Mouse (Mus musculus): ENCODE measurements around the gene Ifit3b. TPM values are rescaled to one million over a fixed set of nuclear protein-coding genes. Genes with fewer than 3 reads are reported as not detected.
"Not testable (repeated sequence)": the region's sequence is repeated elsewhere in the genome, so short reads cannot be mapped to it uniquely, and the experiment has no call there.

Ifit3b gene
- 0.49 and 0.52 TPM in 2 replicates for polyA plus RNA-seq (2015; fragmentation: Nextera tagmentation; extraction: Ambion mirVana)

GRCm38 (mm10) chr19:34607237-34608051 lies at the start of gene Ifit3b:
TSS of gene Ifit3b (plus strand) at chr19:34607970.
- not testable (repeated sequence) for H3K9ac ChIP-seq (ENCODE audit: low read length); H3K4me3 ChIP-seq (ENCODE audit: low read length); H3K9me3 ChIP-seq (replicated peaks; ENCODE audit: control insufficient read depth, low read length); H3K27me3 ChIP-seq (ENCODE audit: control insufficient read depth, insufficient read depth, low read length); H3K4me2 ChIP-seq (ENCODE audit: low read depth, low read length); H3K4me1 ChIP-seq (ENCODE audit: control insufficient read depth, insufficient read depth, low read length); H3K36me3 ChIP-seq (ENCODE audit: control insufficient read depth, insufficient read depth)
- 27% methylated on average over 4 of the region's 4 CpGs for WGBS
- H3K27ac ChIP-seq (ENCODE audit: low read length): peak within 1 kb of the TSS; percentile 46; the same call in 1 of the 2 replicates
- peak; percentile 49 for ATAC-seq (replicated peaks; ENCODE audit: extremely low read depth, insufficient read depth, low FRiP score)

- H3K4me1 ChIP-seq (ENCODE audit: control insufficient read depth, insufficient read depth, low read length): 0 out of 2 replicates have a peak, but pooled peaks cover 2% of the 10 kb centered on the region
- H3K27ac ChIP-seq (ENCODE audit: low read length): no peak overlapping the region
- no peak overlapping the region for H3K4me3 ChIP-seq (ENCODE audit: low read length)
- no peak for ATAC-seq (replicated peaks; ENCODE audit: extremely low read depth, insufficient read depth, low FRiP score)
- no peak overlapping the region for H3K9ac ChIP-seq (ENCODE audit: low read length)
- no peaks in the 10 kb centered on the region; the same call in 1 of the 2 replicates for H3K36me3 ChIP-seq (ENCODE audit: control insufficient read depth, insufficient read depth)
- H3K9me3 ChIP-seq (replicated peaks; ENCODE audit: control insufficient read depth, low read length): no peaks in the 10 kb centered on the region
- no peaks in the 10 kb centered on the region for H3K27me3 ChIP-seq (ENCODE audit: control insufficient read depth, insufficient read depth, low read length)
- no peak overlapping the region for H3K4me2 ChIP-seq (ENCODE audit: low read depth, low read length)
These were observed 45.2 kb upstream of the Ifit3b start for GRCm38 (mm10) chr19:34562556-34562955.

GRCm38 (mm10) chr19:34566178-34566784 lies 41.5 kb upstream of the Ifit3b start:
- H3K36me3 ChIP-seq (ENCODE audit: control insufficient read depth, insufficient read depth): no peaks in the 10 kb centered on the region
- WGBS: 87% methylated on average over 1 of the region's 1 CpGs
- no peak overlapping the region for H3K27ac ChIP-seq (ENCODE audit: low read length)
- H3K9ac ChIP-seq (ENCODE audit: low read length): no peak overlapping the region
- no peaks in the 10 kb centered on the region for H3K9me3 ChIP-seq (replicated peaks; ENCODE audit: control insufficient read depth, low read length)
- ATAC-seq (replicated peaks; ENCODE audit: extremely low read depth, insufficient read depth, low FRiP score): no peak
- no peak overlapping the region for H3K4me3 ChIP-seq (ENCODE audit: low read length)
- no peak overlapping the region for H3K4me2 ChIP-seq (ENCODE audit: low read depth, low read length)
- no peaks in the 10 kb centered on the region for H3K27me3 ChIP-seq (ENCODE audit: control insufficient read depth, insufficient read depth, low read length)
- peaks cover 11% of the 10 kb centered on the region for H3K4me1 ChIP-seq (ENCODE audit: control insufficient read depth, insufficient read depth, low read length)

GRCm38 (mm10) chr19:34568988-34569895 lies 38.5 kb upstream of the Ifit3b start:
- H3K36me3 ChIP-seq (ENCODE audit: control insufficient read depth, insufficient read depth): peaks cover 7% of the 10 kb centered on the region; the same call in 1 of the 2 replicates
- WGBS: 68% methylated on average over 7 of the region's 7 CpGs
- no peak overlapping the region for H3K4me3 ChIP-seq (ENCODE audit: low read length)
- peaks cover 8% of the 10 kb centered on the region for H3K4me1 ChIP-seq (ENCODE audit: control insufficient read depth, insufficient read depth, low read length)
- no peak for ATAC-seq (replicated peaks; ENCODE audit: extremely low read depth, insufficient read depth, low FRiP score)
- no peaks in the 10 kb centered on the region for H3K27me3 ChIP-seq (ENCODE audit: control insufficient read depth, insufficient read depth, low read length)
- H3K27ac ChIP-seq (ENCODE audit: low read length): no peak overlapping the region
- no peaks in the 10 kb centered on the region for H3K9me3 ChIP-seq (replicated peaks; ENCODE audit: control insufficient read depth, low read length)
- no peak overlapping the region for H3K4me2 ChIP-seq (ENCODE audit: low read depth, low read length)
- no peak overlapping the region for H3K9ac ChIP-seq (ENCODE audit: low read length)

- Histone ChIP-seq H3K4me3 (ENCODE audit: low read length) (no peak overlapping the region), H3K27ac (ENCODE audit: low read length) (no peak overlapping the region), H3K4me1 (ENCODE audit: control insufficient read depth, insufficient read depth, low read length) (peaks cover 8% of the 10 kb centered on the region), H3K36me3 (ENCODE audit: control insufficient read depth, insufficient read depth) (peaks cover 7% of the 10 kb centered on the region; the same call in 1 of the 2 replicates), H3K9me3 (replicated peaks; ENCODE audit: control insufficient read depth, low read length) (no peaks in the 10 kb centered on the region), H3K9ac (ENCODE audit: low read length) (no peak overlapping the region), H3K4me2 (ENCODE audit: low read depth, low read length) (no peak overlapping the region), H3K27me3 (ENCODE audit: control insufficient read depth, insufficient read depth, low read length) (no peaks in the 10 kb centered on the region)
- ATAC-seq (replicated peaks; ENCODE audit: extremely low read depth, insufficient read depth, low FRiP score): 0 out of 2 replicates have a peak, but pooled peaks have one; percentile 52
- 49% methylated on average over 4 of the region's 4 CpGs for WGBS
These were observed 37.8 kb upstream of the Ifit3b start for GRCm38 (mm10) chr19:34569896-34570476.

- Histone ChIP-seq H3K27ac (ENCODE audit: low read length) (no peak overlapping the region), H3K9ac (ENCODE audit: low read length) (no peak overlapping the region), H3K9me3 (replicated peaks; ENCODE audit: control insufficient read depth, low read length) (no peaks in the 10 kb centered on the region), H3K36me3 (ENCODE audit: control insufficient read depth, insufficient read depth) (peaks cover 7% of the 10 kb centered on the region; the same call in 1 of the 2 replicates), H3K27me3 (ENCODE audit: control insufficient read depth, insufficient read depth, low read length) (no peaks in the 10 kb centered on the region), H3K4me1 (ENCODE audit: control insufficient read depth, insufficient read depth, low read length) (peaks cover 8% of the 10 kb centered on the region), H3K4me2 (ENCODE audit: low read depth, low read length) (no peak overlapping the region), H3K4me3 (ENCODE audit: low read length) (no peak overlapping the region)
- ATAC-seq (replicated peaks; ENCODE audit: extremely low read depth, insufficient read depth, low FRiP score): no peak
- 92% methylated on average over 1 of the region's 1 CpGs for WGBS
These were observed 36.7 kb upstream of the Ifit3b start for GRCm38 (mm10) chr19:34571080-34571479.

GRCm38 (mm10) chr19:34573650-34574049 lies 34.1 kb upstream of the Ifit3b start:
- Histone ChIP-seq H3K4me2 (ENCODE audit: low read depth, low read length) (no peak overlapping the region), H3K4me1 (ENCODE audit: control insufficient read depth, insufficient read depth, low read length) (peaks cover 8% of the 10 kb centered on the region), H3K36me3 (ENCODE audit: control insufficient read depth, insufficient read depth) (peaks cover 7% of the 10 kb centered on the region; the same call in 1 of the 2 replicates), H3K27ac (ENCODE audit: low read length) (no peak overlapping the region), H3K9me3 (replicated peaks; ENCODE audit: control insufficient read depth, low read length) (no peaks in the 10 kb centered on the region), H3K27me3 (ENCODE audit: control insufficient read depth, insufficient read depth, low read length) (no peaks in the 10 kb centered on the region), H3K4me3 (ENCODE audit: low read length) (no peak overlapping the region), H3K9ac (ENCODE audit: low read length) (no peak overlapping the region)
- 94% methylated on average over 5 of the region's 5 CpGs for WGBS
- no peak for ATAC-seq (replicated peaks; ENCODE audit: extremely low read depth, insufficient read depth, low FRiP score)

GRCm38 (mm10) chr19:34577121-34577520 lies 30.6 kb upstream of the Ifit3b start:
- no peak for ATAC-seq (replicated peaks; ENCODE audit: extremely low read depth, insufficient read depth, low FRiP score)
- no peak overlapping the region for H3K27ac ChIP-seq (ENCODE audit: low read length)
- peaks cover 7% of the 10 kb centered on the region; the same call in 1 of the 2 replicates for H3K36me3 ChIP-seq (ENCODE audit: control insufficient read depth, insufficient read depth)
- WGBS: 53% methylated on average over 1 of the region's 1 CpGs
- H3K9ac ChIP-seq (ENCODE audit: low read length): no peak overlapping the region
- no peak overlapping the region for H3K4me2 ChIP-seq (ENCODE audit: low read depth, low read length)
- no peaks in the 10 kb centered on the region for H3K27me3 ChIP-seq (ENCODE audit: control insufficient read depth, insufficient read depth, low read length)
- no peak overlapping the region for H3K4me3 ChIP-seq (ENCODE audit: low read length)
- no peaks in the 10 kb centered on the region for H3K4me1 ChIP-seq (ENCODE audit: control insufficient read depth, insufficient read depth, low read length)
- H3K9me3 ChIP-seq (replicated peaks; ENCODE audit: control insufficient read depth, low read length): no peaks in the 10 kb centered on the region
